Mouse (Mus musculus) hindbrain, embryonic 11.5 days (tissue): Measurements from ENCODE around the gene Syt1. TPM values are rescaled to one million over a fixed set of nuclear protein-coding genes. Genes with fewer than 3 reads are reported as not detected.

ENCODE experiments used
- ATAC-seq: fragments of 200-750 bp; cut with Nextera tagmentation; 2 replicates; pipeline ENCODE4 v1.8.0; 2017; ENCODE audit warnings: mild to moderate bottlenecking, moderate TSS enrichment, moderate library complexity; ENCODE audit not compliant: low FRiP score
- DNase-seq: peaks from one replicate; pipeline ENCODE4 v3.0.0-alpha.2; 2015; ENCODE audit warnings: low spot score
- H3K27ac ChIP-seq: fragments of 300-500 bp; sonication (generic); 2 replicates; pipeline ENCODE4 v1.5.1; 2014; ENCODE audit warnings: mild to moderate bottlenecking, low read depth, low read length
- H3K27me3 ChIP-seq: fragments of 300-500 bp; sonication (generic); 2 replicates; pipeline ENCODE4 v1.6.1; 2014; ENCODE audit warnings: mild to moderate bottlenecking, low read length, moderate library complexity, mixed read lengths; ENCODE audit not compliant: control insufficient read depth, insufficient read depth
- H3K36me3 ChIP-seq: fragments of 300-500 bp; sonication (generic); 2 replicates; pipeline ENCODE4 v1.6.1; 2014; ENCODE audit warnings: mild to moderate bottlenecking, low read length, moderate library complexity, mixed read lengths; ENCODE audit not compliant: control insufficient read depth, insufficient read depth
- H3K4me1 ChIP-seq: fragments of 300-500 bp; sonication (generic); replicated peaks from 2 replicates; pipeline ENCODE4 v1.6.1; 2014; ENCODE audit warnings: low read length, mixed read lengths; ENCODE audit not compliant: control insufficient read depth, insufficient read depth
- H3K4me2 ChIP-seq: fragments of 300-500 bp; sonication (generic); replicated peaks from 2 replicates; pipeline ENCODE4 v1.6.1; 2014; ENCODE audit warnings: mild to moderate bottlenecking, low read depth, low read length
- H3K4me3 ChIP-seq: fragments of 300-500 bp; sonication (generic); 2 replicates; pipeline ENCODE4 v1.5.1; 2014; ENCODE audit warnings: low read depth, low read length
- H3K9ac ChIP-seq: fragments of 300-500 bp; sonication (generic); 2 replicates; pipeline ENCODE4 v1.6.1; 2014; ENCODE audit warnings: low read depth, low read length
- H3K9me3 ChIP-seq: fragments of 300-500 bp; sonication (generic); 2 replicates; pipeline ENCODE4 v1.6.1; 2016; ENCODE audit warnings: low read length; ENCODE audit not compliant: control insufficient read depth
- WGBS: fragments of 180-500 bp; shearing (Covaris S2); extraction: QIAGEN DNeasy Blood & Tissue Kit; methylation state at CpG from one replicate; pipeline ENCODE4 v1.1.7; 2014; 5-methylcytosine and 5-hydroxymethylcytosine counted together
- polyA plus RNA-seq: library from polyadenylated mRNA; unstranded; fragments of >200 nt; fragmentation: Nextera tagmentation; extraction: Ambion mirVana; gene quantifications from 2 replicates; pipeline ENCODE4 v1.2.1, GENCODE M21; 2014

The Syt1 gene
- polyA plus RNA-seq, 1 experiment from 2014 or later, result 28.3 TPM

- Histone ChIP-seq H3K27me3 (no peaks in the 10 kb centered on the region), H3K9ac (no peak overlapping the region), H3K4me2 (no peak overlapping the region), H3K4me1 (no peaks in the 10 kb centered on the region), H3K27ac (no peak overlapping the region), H3K4me3 (no peak overlapping the region), H3K9me3 (no peaks in the 10 kb centered on the region), H3K36me3 (no peaks in the 10 kb centered on the region)
- no peak for DNase-seq
- 73% methylated on average over 4 of the region's 4 CpGs for WGBS
- ATAC-seq, result no peak
Observed at GRCm38 (mm10) chr10:108874687-108875086, 136.1 kb downstream of the Syt1 start.

- Histone ChIP-seq H3K4me3 (no peak overlapping the region), H3K9ac (no peak overlapping the region), H3K4me2 (no peak overlapping the region), H3K36me3 (no peaks in the 10 kb centered on the region), H3K27me3 (no peaks in the 10 kb centered on the region), H3K27ac (no peak overlapping the region), H3K9me3 (no peaks in the 10 kb centered on the region), H3K4me1 (no peaks in the 10 kb centered on the region)
- 85% methylated on average over 6 of the region's 6 CpGs for WGBS
- ATAC-seq (no peak), DNase-seq (no peak)
Observed at GRCm38 (mm10) chr10:108872359-108872758, 138.4 kb downstream of the Syt1 start.

GRCm38 (mm10) chr10:108870586-108870985 is 140.2 kb downstream of the Syt1 start:
- no peaks in the 10 kb centered on the region for H3K27me3 ChIP-seq
- H3K4me1 ChIP-seq, result no peaks in the 10 kb centered on the region
- ATAC-seq (no peak), DNase-seq (no peak)
- no peaks in the 10 kb centered on the region for H3K9me3 ChIP-seq
- no peak overlapping the region for H3K27ac ChIP-seq
- 81% methylated on average over 4 of the region's 4 CpGs for WGBS
- H3K36me3 ChIP-seq, result no peaks in the 10 kb centered on the region
- no peak overlapping the region for H3K4me3 ChIP-seq
- no peak overlapping the region for H3K4me2 ChIP-seq
- no peak overlapping the region for H3K9ac ChIP-seq

- Histone ChIP-seq H3K27ac (no peak overlapping the region), H3K9ac (no peak overlapping the region), H3K9me3 (no peaks in the 10 kb centered on the region), H3K4me3 (no peak overlapping the region), H3K4me1 (no peaks in the 10 kb centered on the region), H3K36me3 (no peaks in the 10 kb centered on the region), H3K4me2 (no peak overlapping the region), H3K27me3 (no peaks in the 10 kb centered on the region)
- 91% methylated on average over 4 of the region's 4 CpGs for WGBS
- DNase-seq, result no peak
- ATAC-seq, result no peak
Observed at GRCm38 (mm10) chr10:108868136-108868535, 142.6 kb downstream of the Syt1 start.

- DNase-seq, result no peak
- Histone ChIP-seq H3K4me1 (no peaks in the 10 kb centered on the region), H3K4me3 (no peak overlapping the region), H3K27ac (no peak overlapping the region), H3K36me3 (no peaks in the 10 kb centered on the region), H3K27me3 (no peaks in the 10 kb centered on the region), H3K4me2 (no peak overlapping the region), H3K9me3 (no peaks in the 10 kb centered on the region), H3K9ac (no peak overlapping the region)
- 83% methylated on average over 6 of the region's 6 CpGs for WGBS
- ATAC-seq, result no peak
Observed at GRCm38 (mm10) chr10:108867202-108867601, 143.6 kb downstream of the Syt1 start.

- ATAC-seq (no peak), DNase-seq (no peak)
- Histone ChIP-seq H3K27me3 (no peaks in the 10 kb centered on the region), H3K4me1 (no peaks in the 10 kb centered on the region), H3K4me2 (no peak overlapping the region), H3K4me3 (no peak overlapping the region), H3K36me3 (no peaks in the 10 kb centered on the region), H3K9ac (no peak overlapping the region), H3K9me3 (no peaks in the 10 kb centered on the region), H3K27ac (no peak overlapping the region)
- 90% methylated on average over 4 of the region's 4 CpGs for WGBS
Observed at GRCm38 (mm10) chr10:108865586-108865985, 145.2 kb downstream of the Syt1 start.

GRCm38 (mm10) chr10:108855986-108856385 is 154.8 kb downstream of the Syt1 start:
- H3K4me1 ChIP-seq, result no peaks in the 10 kb centered on the region
- no peak overlapping the region for H3K27ac ChIP-seq
- 82% methylated on average over 6 of the region's 6 CpGs for WGBS
- ATAC-seq (0 out of 2 replicates have a peak, but pooled peaks have one; percentile 33), DNase-seq (no peak)
- H3K9ac ChIP-seq, result no peak overlapping the region
- H3K36me3 ChIP-seq, result no peaks in the 10 kb centered on the region
- H3K4me3 ChIP-seq, result no peak overlapping the region
- no peak overlapping the region for H3K4me2 ChIP-seq
- no peaks in the 10 kb centered on the region for H3K9me3 ChIP-seq
- H3K27me3 ChIP-seq, result no peaks in the 10 kb centered on the region

GRCm38 (mm10) chr10:108852757-108853156 is 158.0 kb downstream of the Syt1 start:
- Histone ChIP-seq H3K4me3 (no peak overlapping the region), H3K9me3 (no peaks in the 10 kb centered on the region), H3K9ac (no peak overlapping the region), H3K36me3 (no peaks in the 10 kb centered on the region), H3K4me2 (no peak overlapping the region), H3K27me3 (no peaks in the 10 kb centered on the region), H3K27ac (no peak overlapping the region), H3K4me1 (no peaks in the 10 kb centered on the region)
- DNase-seq (no peak), ATAC-seq (no peak)
- 82% methylated on average over 4 of the region's 4 CpGs for WGBS

GRCm38 (mm10) chr10:108837434-108837833 is 173.3 kb downstream of the Syt1 start:
- 100% methylated on average over 1 of the region's 1 CpGs for WGBS
- no peak overlapping the region for H3K4me3 ChIP-seq
- no peak overlapping the region for H3K27ac ChIP-seq
- ATAC-seq (no peak), DNase-seq (no peak)
- no peaks in the 10 kb centered on the region for H3K4me1 ChIP-seq
- no peaks in the 10 kb centered on the region for H3K36me3 ChIP-seq
- H3K4me2 ChIP-seq, result no peak overlapping the region
- H3K27me3 ChIP-seq, result no peaks in the 10 kb centered on the region
- H3K9me3 ChIP-seq, result no peaks in the 10 kb centered on the region
- no peak overlapping the region for H3K9ac ChIP-seq
